Mouse (Mus musculus) embryonic facial prominence, embryonic 11.5 days (tissue): ENCODE data around the gene Fkbp8. TPM values are rescaled to one million over a fixed set of nuclear protein-coding genes. Genes with fewer than 3 reads are reported as not detected.

Source experiments
- ATAC-seq: fragments of 200-750 bp; cut with Nextera tagmentation; replicated peaks from 2 replicates; pipeline ENCODE4 v1.8.0; 2017; ENCODE audit warnings: low read depth; ENCODE audit not compliant: insufficient number of reproducible peaks, low FRiP score, low TSS enrichment
- DNase-seq: peaks from one replicate; pipeline ENCODE4 v3.0.0-alpha.2; 2015; ENCODE audit warnings: low spot score
- H3K27ac ChIP-seq: fragments of 300-500 bp; sonication (generic); replicated peaks from 2 replicates; pipeline ENCODE4 v1.5.1; 2014; ENCODE audit warnings: mild to moderate bottlenecking, low read depth, low read length, control low read depth
- H3K27me3 ChIP-seq: fragments of 300-500 bp; sonication (generic); 2 replicates; pipeline ENCODE4 v1.6.1; 2014; ENCODE audit warnings: mild to moderate bottlenecking, low read length, moderate library complexity, mixed read lengths; ENCODE audit not compliant: control insufficient read depth, insufficient read depth
- H3K36me3 ChIP-seq: fragments of 300-500 bp; sonication (generic); replicated peaks from 2 replicates; pipeline ENCODE4 v1.6.1; 2014; ENCODE audit warnings: low read depth, mild to moderate bottlenecking, low read length, moderate library complexity, mixed read lengths; ENCODE audit not compliant: control insufficient read depth, insufficient read depth
- H3K4me1 ChIP-seq: fragments of 300-500 bp; sonication (generic); 2 replicates; pipeline ENCODE4 v1.6.1; 2014; ENCODE audit warnings: low read length, mixed read lengths; ENCODE audit not compliant: control insufficient read depth, insufficient read depth
- H3K4me2 ChIP-seq: fragments of 300-500 bp; sonication (generic); 2 replicates; pipeline ENCODE4 v1.6.1; 2014; ENCODE audit warnings: low read depth, mild to moderate bottlenecking, control low read depth, low read length, moderate library complexity
- H3K4me3 ChIP-seq: fragments of 300-500 bp; sonication (generic); 2 replicates; pipeline ENCODE4 v1.5.1; 2014; ENCODE audit warnings: low read depth, low read length, control low read depth
- H3K9ac ChIP-seq: fragments of 300-500 bp; sonication (generic); replicated peaks from 2 replicates; pipeline ENCODE4 v1.6.1; 2014; ENCODE audit warnings: mild to moderate bottlenecking, control low read depth, low read length
- H3K9me3 ChIP-seq: fragments of 300-500 bp; sonication (generic); replicated peaks from 2 replicates; pipeline ENCODE4 v1.6.1; 2016; ENCODE audit warnings: mild to moderate bottlenecking, low read length, inconsistent platforms, mixed read lengths; ENCODE audit not compliant: control insufficient read depth
- WGBS: fragments of 180-500 bp; shearing (Covaris S2); extraction: QIAGEN DNeasy Blood & Tissue Kit; methylation state at CpG from one replicate; pipeline ENCODE4 v1.1.7; 2014; 5-methylcytosine and 5-hydroxymethylcytosine counted together
- polyA plus RNA-seq: library from polyadenylated mRNA; unstranded; fragments of >200 nt; fragmentation: Nextera tagmentation; extraction: Ambion mirVana; gene quantifications from 2 replicates; pipeline ENCODE4 v1.2.1, GENCODE M21; 2014

The Fkbp8 gene
- polyA plus RNA-seq, 1 experiment from 2014 or later = 175 TPM

GRCm38 (mm10) chr8:70558983-70559382, 31.5 kb downstream of the Fkbp8 start:
- no peak for DNase-seq
- Histone ChIP-seq H3K27me3 (no peaks in the 10 kb centered on the region), H3K27ac (no peak overlapping the region), H3K4me2 (no peak overlapping the region), H3K9me3 (no peaks in the 10 kb centered on the region), H3K36me3 (no peaks in the 10 kb centered on the region), H3K4me3 (no peak overlapping the region), H3K4me1 (no peaks in the 10 kb centered on the region), H3K9ac (no peak overlapping the region)
- WGBS = 77% methylated on average over 3 of the region's 3 CpGs
- ATAC-seq = no peak

GRCm38 (mm10) chr8:70560096-70560495, 32.6 kb downstream of the Fkbp8 start:
- 84% methylated on average over 2 of the region's 2 CpGs for whole genome bisulfite sequencing
- DNase-seq (no peak), ATAC-seq (no peak)
- H3K9ac ChIP-seq = no peak overlapping the region
- H3K36me3 ChIP-seq = no peaks in the 10 kb centered on the region
- H3K4me3 ChIP-seq = no peak overlapping the region
- H3K27ac ChIP-seq = no peak overlapping the region
- no peaks in the 10 kb centered on the region for H3K27me3 ChIP-seq
- no peaks in the 10 kb centered on the region for H3K9me3 ChIP-seq
- no peaks in the 10 kb centered on the region for H3K4me1 ChIP-seq
- H3K4me2 ChIP-seq = no peak overlapping the region

GRCm38 (mm10) chr8:70560564-70560963, 33.0 kb downstream of the Fkbp8 start:
- no peak for ATAC-seq
- Histone ChIP-seq H3K4me2 (no peak overlapping the region), H3K27ac (no peak overlapping the region), H3K36me3 (no peaks in the 10 kb centered on the region), H3K27me3 (no peaks in the 10 kb centered on the region), H3K9me3 (no peaks in the 10 kb centered on the region), H3K9ac (no peak overlapping the region), H3K4me3 (no peak overlapping the region), H3K4me1 (no peaks in the 10 kb centered on the region)
- 78% methylated on average over 3 of the region's 3 CpGs for WGBS
- no peak for DNase-seq

GRCm38 (mm10) chr8:70561357-70561756, 33.8 kb downstream of the Fkbp8 start:
- H3K36me3 ChIP-seq = no peaks in the 10 kb centered on the region
- no peaks in the 10 kb centered on the region for H3K4me1 ChIP-seq
- H3K9me3 ChIP-seq = no peaks in the 10 kb centered on the region
- 66% methylated on average over 4 of the region's 4 CpGs for WGBS
- peak overlapping the region; percentile 22; the same call in 1 of the 2 replicates for H3K9ac ChIP-seq
- H3K4me3 ChIP-seq = no peak overlapping the region
- no peak for ATAC-seq
- H3K27ac ChIP-seq = no peak overlapping the region
- DNase-seq = no peak
- H3K27me3 ChIP-seq = no peaks in the 10 kb centered on the region
- no peak overlapping the region for H3K4me2 ChIP-seq

- H3K4me2 ChIP-seq = no peak overlapping the region
- H3K9ac ChIP-seq = peak overlapping the region; percentile 22; the same call in 1 of the 2 replicates
- H3K27me3 ChIP-seq = no peaks in the 10 kb centered on the region
- WGBS = 65% methylated on average over 7 of the region's 7 CpGs
- no peak for DNase-seq
- no peaks in the 10 kb centered on the region for H3K36me3 ChIP-seq
- H3K27ac ChIP-seq = no peak overlapping the region
- ATAC-seq = no peak
- H3K4me1 ChIP-seq = no peaks in the 10 kb centered on the region
- no peaks in the 10 kb centered on the region for H3K9me3 ChIP-seq
- H3K4me3 ChIP-seq = no peak overlapping the region
Observed at GRCm38 (mm10) chr8:70561809-70562535, 34.4 kb downstream of the Fkbp8 start.

- Histone ChIP-seq H3K4me2 (no peak overlapping the region), H3K4me3 (no peak overlapping the region), H3K27ac (no peak overlapping the region), H3K36me3 (no peaks in the 10 kb centered on the region), H3K4me1 (no peaks in the 10 kb centered on the region), H3K27me3 (no peaks in the 10 kb centered on the region), H3K9ac (no peak overlapping the region), H3K9me3 (no peaks in the 10 kb centered on the region)
- ATAC-seq (no peak), DNase-seq (no peak)
- 83% methylated on average over 3 of the region's 3 CpGs for WGBS
Observed at GRCm38 (mm10) chr8:70562802-70563201, 35.3 kb downstream of the Fkbp8 start.

GRCm38 (mm10) chr8:70563763-70564387, 36.4 kb downstream of the Fkbp8 start:
- H3K4me3 ChIP-seq = no peak overlapping the region
- H3K36me3 ChIP-seq = no peaks in the 10 kb centered on the region
- 96% methylated on average over 6 of the region's 6 CpGs for WGBS
- no peak overlapping the region for H3K9ac ChIP-seq
- H3K4me1 ChIP-seq = no peaks in the 10 kb centered on the region
- no peak overlapping the region for H3K27ac ChIP-seq
- DNase-seq (no peak), ATAC-seq (no peak)
- H3K4me2 ChIP-seq = no peak overlapping the region
- H3K9me3 ChIP-seq = no peaks in the 10 kb centered on the region
- no peaks in the 10 kb centered on the region for H3K27me3 ChIP-seq

- DNase-seq = no peak
Observed at GRCm38 (mm10) chr8:70564696-70565235, 37.2 kb downstream of the Fkbp8 start.

More at GRCm38 (mm10) chr8:70564696-70565235, 37.2 kb downstream of the Fkbp8 start:
- H3K27ac ChIP-seq = no peak overlapping the region
- no peaks in the 10 kb centered on the region for H3K36me3 ChIP-seq
- H3K4me1 ChIP-seq = no peaks in the 10 kb centered on the region
- H3K9me3 ChIP-seq = no peaks in the 10 kb centered on the region
- no peaks in the 10 kb centered on the region for H3K27me3 ChIP-seq
- no peak overlapping the region for H3K9ac ChIP-seq
- WGBS = 81% methylated on average over 3 of the region's 3 CpGs
- H3K4me2 ChIP-seq = no peak overlapping the region
- H3K4me3 ChIP-seq = no peak overlapping the region
- no peak for ATAC-seq
